Mouse (Mus musculus): ENCODE results near the gene Tbc1d5. TPM values are rescaled to one million over a fixed set of nuclear protein-coding genes. Genes with fewer than 3 reads are reported as not detected.

Gene Tbc1d5
- total RNA-seq (2021) = 10 to 100 TPM; 16.9 to 19.7 TPM
- long read RNA-seq, experiment 1, full-length matches to known transcripts = 4 of 10 reads
- long read RNA-seq, experiment 1, partial matches to known transcripts = 2 of 10 reads
- long read RNA-seq, experiment 1, other reads (novel, unspliced or antisense) = 4 of 10 reads
- long read RNA-seq, experiment 2, full-length matches to known transcripts = 6 of 9 reads
- long read RNA-seq, experiment 2, partial matches to known transcripts = 1 of 9 reads
- long read RNA-seq, experiment 2, other reads (novel, unspliced or antisense) = 2 of 9 reads

DNA sequence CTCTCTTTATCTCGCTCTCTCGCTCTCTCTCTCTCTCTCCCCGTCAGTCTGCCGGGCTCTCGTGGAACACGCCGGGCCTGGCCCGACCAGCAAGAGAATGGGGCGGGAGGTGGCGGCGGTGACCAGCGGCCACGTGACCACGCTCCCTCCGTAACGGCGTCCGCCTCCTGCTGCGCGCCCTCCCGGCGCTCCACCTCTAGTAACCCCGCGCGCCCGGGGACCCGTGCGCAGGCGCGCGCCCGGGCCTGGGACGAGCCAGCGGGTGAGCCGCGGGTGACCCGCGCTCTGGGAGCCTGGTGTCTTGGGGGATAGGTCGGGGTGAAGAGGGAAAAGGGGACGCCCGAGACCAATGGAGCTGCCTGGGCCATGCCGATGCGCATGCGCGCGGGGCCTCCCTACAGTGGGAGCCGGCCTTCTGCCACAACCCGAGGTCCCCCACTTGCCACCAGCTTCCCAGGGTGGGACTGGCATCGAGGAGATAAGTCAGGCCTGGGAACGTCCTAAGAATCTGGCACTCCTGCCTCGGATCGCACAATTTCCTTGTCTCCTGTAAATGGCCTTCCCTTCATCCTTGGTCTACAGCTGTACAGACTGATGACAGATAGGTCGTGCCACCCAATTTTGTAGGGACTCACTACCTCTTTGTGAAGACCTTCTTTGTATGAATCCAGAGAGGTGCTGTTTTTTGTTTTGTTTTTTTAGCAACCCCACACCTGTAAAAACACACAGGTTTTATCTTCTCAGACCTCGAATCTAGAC lies at the start of gene Tbc1d5:
TSS of gene Tbc1d5 (minus strand) at position 158 of the 759 bp plus-strand sequence.
- intact Hi-C loops (cut with DNase I) = loop anchor here (5.0 kb wide), 1 partner anchor 67 kb away; no protein-coding TSS in a partner anchor

DNA sequence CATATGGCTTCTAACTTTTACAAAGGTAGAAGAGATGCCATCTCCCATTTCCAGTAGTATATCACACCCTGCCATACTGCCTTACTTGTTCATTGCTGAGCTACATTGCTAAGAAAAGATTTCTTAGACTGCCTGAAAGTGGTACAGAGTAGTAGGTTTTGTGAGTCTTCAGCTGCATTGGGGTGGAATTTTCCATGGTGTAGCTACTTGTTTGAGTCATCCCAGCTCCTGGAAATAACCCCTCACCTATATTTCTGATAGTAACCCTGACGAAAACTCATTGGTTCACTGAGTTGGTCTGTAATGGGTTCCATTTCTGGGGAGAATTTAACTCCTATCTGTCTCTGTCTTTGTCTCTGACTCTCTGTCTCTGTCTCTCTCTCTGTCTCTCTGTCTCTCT lies 46.9 kb upstream of the Tbc1d5 start:
- intact Hi-C loops (cut with DNase I) = no loop called here
- DNase-seq = no peak

More for the DNA sequence above, at the start of gene Tbc1d5:
- peak; percentile 94 for DNase-seq

DNA sequence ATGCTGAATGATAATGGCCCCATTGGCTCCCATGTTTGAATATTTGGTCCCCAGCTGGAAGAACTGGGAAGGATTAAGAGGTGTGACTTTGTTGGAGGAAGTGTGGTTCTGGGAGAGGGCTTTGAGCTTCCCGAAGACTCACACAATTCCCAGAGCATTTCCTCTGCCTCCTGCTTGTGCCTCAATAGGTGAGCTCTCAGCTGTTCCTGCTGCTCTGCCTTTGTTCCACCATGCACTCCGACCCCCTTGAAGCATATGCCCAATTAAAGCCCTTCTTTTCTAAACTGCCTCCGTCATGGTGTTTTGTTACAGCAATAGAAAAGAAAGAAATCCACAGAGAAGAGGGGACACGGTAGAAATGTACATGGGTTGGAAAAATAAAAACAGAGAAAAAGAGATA lies 44.0 kb upstream of the Tbc1d5 start:
- intact Hi-C loops (cut with DNase I) = no loop called here
- no peak for DNase-seq

DNA sequence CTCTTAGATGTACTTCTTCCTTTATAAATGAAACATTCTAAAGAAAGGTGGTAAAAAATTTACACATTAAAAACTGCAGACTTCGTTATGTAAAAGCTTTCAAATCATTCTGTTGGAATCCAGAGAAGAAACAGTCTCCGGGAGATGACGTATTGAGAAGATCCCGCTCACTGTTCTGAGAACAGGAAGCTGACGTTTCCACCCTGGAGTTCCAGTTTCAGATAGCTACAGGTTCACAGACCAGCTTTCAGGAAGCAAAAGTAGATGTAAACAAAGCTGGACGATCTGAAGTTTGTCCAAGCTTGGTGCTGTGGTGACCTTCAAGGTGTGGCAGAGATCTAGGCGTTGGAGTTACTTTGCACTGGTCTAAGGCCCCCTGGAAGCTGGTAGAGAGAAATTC lies 41.9 kb upstream of the Tbc1d5 start:
- DNase-seq = no peak
- intact Hi-C loops (cut with DNase I) = no loop called here

DNA sequence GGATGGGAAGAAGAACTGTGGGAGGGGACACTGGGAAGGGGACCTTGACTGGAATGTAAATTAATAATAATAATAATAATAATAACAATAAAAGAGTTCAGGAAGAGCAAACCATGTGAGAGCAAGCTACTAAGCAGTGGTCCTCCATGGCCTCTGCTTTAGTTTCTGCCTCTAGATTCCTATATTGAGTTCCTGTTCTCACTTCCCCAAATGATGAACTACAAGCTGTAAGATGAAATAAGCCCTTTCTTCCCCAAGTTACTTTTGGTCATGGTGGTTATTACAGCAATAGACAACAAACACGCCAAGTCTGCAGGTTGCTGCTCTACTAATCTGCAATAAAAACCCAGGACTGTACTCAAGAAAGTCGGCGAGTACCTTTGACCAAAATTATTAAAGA lies 40.7 kb upstream of the Tbc1d5 start:
- intact Hi-C loops (cut with DNase I) = no loop called here
- no peak for DNase-seq

DNA sequence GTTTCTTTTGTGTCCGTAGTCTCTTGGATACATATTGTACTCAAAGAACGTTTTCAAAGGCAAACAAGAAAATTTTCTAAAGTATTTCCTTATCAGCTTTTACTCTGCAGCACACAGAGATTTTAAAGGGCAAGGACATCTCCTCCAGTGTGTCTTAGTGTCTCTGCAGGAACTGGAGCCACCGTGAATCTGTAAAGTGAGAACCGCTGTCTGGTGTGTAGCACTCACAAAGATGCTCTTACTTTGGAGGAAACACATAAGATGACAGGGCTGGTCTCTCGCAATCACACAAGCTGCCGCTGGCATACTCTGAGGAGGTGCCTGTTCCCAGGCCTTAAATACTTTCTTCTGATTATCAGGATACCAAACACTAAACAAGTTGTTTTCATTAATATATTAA lies 37.3 kb upstream of the Tbc1d5 start:
- intact Hi-C loops (cut with DNase I) = no loop called here
- DNase-seq = no peak

DNA sequence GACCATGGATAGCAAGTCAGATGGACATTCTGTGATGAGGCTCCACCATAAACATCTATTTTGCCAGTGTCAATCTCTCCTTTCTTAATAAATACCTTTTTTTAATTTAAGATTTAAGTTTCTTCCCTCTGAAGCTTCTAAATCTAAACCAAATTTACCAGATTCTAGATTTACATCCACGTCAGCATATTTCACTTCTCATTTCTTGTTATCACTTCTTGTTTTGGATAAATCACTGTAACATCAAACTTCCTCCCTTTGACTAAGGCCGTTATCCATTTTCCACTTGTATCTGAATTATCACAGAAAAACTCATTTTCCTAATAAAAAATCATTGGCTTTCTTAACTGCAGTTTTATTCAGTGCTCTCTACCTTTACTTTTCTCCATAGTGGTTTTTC lies 30.4 kb upstream of the Tbc1d5 start:
- intact Hi-C loops (cut with DNase I) = no loop called here
- DNase-seq = no peak

DNA sequence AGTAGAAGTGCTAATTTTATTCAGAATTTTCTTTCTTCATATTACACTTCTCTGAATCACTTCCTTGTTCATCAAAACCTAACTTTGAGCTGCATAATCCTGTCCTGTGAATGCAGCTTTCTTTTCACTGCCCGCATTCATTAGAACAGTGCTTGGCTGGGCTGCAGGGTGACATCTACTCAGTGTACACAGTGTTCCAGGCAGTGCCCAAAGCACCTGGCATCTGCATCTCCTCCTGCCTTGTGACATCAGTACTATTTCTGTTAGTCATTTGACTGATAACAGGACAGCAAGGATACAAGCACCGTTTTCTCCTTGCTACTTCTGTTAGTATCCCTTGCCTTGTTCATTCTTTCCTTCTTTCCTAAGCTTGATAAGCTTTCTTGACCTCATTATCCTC lies 25.5 kb upstream of the Tbc1d5 start:
- peak; percentile 24 to 49 for DNase-seq
- intact Hi-C loops (cut with DNase I) = no loop called here

DNA sequence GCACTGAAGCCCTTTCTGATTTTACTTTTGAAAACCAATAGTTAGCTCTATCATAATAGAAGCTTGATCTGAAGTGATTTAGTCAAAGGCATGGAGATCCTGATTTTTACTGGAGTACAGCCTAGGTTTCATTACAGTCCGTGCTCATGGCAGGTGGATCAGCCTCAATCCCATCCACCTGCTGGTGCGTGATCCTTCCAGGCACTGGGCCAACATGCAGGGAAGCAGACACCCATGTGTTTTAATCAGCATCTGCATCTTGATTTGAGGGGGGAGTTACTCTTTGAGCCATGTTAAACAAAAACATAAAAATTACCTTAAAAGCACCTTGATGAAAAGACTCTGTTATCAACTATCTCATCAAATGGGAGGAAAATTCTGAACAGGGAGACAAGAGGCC lies 16.4 kb upstream of the Tbc1d5 start:
- intact Hi-C loops (cut with DNase I) = no loop called here

DNA sequence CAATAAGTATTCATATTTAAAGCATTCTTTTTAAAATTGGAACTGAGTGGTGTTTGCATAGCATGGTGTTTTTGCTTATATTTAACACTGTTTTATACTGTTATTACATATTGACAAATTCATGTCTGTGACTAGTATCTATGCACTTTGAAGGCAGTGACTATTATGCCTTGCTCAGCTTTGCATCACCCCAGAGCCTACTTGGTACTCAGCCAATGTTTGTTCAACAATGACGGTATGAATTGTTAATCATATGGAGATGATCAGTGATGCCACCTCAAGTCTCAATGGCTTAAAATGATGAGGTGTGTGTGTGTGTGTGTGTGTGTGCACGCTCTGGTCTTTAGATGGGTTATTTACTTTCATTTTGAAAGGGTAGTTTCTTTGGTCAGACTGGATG lies 15.6 kb upstream of the Tbc1d5 start:
- DNase-seq = no peak
- intact Hi-C loops (cut with DNase I) = no loop called here

More for the DNA sequence above, 16.4 kb upstream of the Tbc1d5 start:
- DNase-seq = no peak

DNA sequence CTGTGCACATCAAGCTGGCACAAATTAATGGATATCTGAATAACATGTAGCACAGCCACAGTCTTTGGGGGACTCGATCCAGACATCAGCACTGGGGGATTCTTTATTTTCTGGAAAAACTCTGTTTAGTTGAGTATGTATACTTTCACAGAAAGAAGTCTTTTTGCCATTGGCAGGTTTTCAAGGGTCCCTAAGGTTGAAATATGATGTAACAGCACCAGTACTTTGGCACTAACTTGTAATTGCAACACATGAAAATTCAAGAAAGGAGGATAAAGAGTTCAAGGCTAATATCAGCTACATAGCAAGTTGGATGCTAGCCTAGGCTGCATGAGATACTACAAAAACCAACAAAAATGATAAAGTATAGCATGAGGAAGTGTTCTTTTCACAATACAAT lies 12.2 kb upstream of the Tbc1d5 start:
- intact Hi-C loops (cut with DNase I) = no loop called here
- no peak for DNase-seq

DNA sequence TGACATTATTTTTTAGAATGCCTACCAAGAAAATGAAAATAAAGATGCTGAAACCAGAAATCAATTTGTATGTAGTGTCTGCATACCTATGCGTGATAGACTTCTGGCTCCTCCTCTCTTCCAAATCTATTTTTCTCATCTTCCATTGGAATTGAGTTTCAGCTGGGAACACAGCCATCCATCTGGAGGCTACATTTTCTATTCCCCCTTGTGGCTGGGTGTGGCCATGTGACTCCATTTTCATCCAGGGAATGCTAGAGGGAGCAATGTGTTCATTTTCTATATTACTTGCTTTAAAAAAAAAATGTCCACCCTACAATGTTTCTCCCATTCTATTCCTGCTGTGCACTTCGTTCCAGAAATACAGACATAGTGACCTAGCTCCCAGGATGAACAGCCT lies 3.6 kb upstream of the Tbc1d5 start:
- intact Hi-C loops (cut with DNase I) = no loop called here
- no peak for DNase-seq

DNA sequence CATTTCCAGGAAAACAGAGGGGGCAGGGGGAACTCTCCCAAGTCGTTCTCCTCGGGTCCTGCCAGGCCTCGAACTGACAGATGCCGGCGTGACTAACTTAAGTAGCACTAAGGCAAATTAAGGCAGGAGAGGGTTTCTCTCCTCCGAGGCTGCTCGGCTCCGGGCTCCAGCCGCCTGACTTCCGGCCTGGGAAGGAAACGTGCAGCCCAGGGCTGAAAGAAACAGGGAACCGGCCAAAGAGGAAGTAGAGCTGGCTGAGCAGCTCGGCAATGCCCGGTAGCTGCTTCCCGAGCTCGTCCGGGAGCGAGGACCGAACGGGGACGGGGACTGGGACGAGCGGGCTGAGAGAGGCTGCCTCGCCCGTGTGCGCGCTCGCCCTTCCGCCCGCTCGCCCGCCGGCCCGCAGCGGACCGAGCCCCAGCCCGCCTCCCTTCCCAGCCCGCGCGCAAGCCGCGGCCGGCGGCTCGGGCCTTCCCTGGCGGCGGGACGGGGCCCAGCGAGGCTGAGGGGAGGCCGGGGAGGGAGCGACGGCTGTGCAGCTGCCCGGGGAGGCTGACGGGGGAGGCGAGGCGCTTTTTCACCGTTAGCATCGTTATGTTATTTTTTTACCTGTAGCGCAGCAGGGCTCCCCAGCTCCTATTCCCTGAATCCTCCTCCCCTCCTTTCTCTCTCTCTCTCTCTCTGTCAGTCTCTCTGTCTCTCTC lies 509 bp downstream of the Tbc1d5 start:
- peak; percentile 74 to 80 for DNase-seq
- intact Hi-C loops (cut with DNase I) = loop anchor here (5.0 kb wide), 1 partner anchor 66 kb away; no protein-coding TSS in a partner anchor

DNA sequence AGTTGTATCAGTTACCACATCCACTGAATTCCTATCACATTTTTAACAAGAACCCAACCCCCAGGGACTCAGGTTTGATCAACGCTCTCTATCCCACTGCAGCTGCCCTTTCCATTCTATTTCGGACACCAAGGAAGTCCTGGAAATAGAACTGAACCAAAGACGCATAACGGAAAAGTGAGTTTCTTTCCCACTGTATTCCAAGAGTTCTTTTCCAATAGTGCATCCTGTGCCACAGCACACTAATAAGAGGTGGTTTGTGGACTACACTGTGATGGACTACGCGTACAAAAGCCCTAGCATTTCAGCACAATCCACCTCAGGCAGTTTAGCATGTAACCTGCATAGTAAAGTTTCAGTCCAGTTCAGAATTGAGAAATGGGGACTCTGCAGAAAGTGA lies 1.2 kb downstream of the Tbc1d5 start:
- intact Hi-C loops (cut with DNase I) = loop anchor here (5.0 kb wide), 1 partner anchor 66 kb away; no protein-coding TSS in a partner anchor

DNA sequence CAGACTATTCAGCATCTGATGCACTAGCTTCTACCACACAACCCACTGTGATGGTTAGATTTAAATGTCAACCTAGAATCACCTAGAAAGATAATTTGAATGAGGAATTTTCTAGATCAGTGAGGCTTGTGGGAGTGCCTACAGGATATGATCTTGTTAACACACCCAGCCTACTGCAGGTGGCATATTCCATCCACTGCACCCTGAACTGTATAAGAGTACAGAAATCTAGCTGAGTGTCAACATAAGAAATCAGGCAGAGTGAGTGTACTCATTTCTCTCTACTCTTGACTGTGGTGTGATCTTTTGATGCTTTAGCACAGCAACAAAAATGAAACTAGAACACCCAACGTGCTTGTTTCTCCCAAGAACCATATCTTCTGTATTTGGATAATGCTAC lies 6.8 kb downstream of the Tbc1d5 start:
- DNase-seq = no peak
- intact Hi-C loops (cut with DNase I) = no loop called here

More for the DNA sequence above, 1.2 kb downstream of the Tbc1d5 start:
- DNase-seq = peak in 1 of 2 experiments; percentile 7

DNA sequence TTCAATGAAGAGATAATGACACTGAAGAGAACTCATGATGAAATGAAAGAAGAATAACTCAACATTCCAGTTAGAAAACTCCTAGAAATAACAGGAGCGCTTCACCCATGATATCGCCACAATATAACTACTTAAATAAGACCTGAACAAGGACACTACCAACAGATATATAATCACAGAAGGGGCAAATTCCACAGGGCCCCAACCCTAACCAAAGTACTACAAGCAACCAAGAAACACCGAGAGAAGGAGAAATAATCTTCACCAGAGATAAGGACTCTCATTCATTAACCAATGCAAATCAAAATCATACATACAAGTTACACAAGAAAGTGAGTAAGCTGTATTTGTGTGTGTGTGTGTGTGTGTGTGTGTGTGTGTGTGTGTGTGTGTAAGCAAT lies 7.6 kb downstream of the Tbc1d5 start:
- DNase-seq = no peak
- intact Hi-C loops (cut with DNase I) = no loop called here

DNA sequence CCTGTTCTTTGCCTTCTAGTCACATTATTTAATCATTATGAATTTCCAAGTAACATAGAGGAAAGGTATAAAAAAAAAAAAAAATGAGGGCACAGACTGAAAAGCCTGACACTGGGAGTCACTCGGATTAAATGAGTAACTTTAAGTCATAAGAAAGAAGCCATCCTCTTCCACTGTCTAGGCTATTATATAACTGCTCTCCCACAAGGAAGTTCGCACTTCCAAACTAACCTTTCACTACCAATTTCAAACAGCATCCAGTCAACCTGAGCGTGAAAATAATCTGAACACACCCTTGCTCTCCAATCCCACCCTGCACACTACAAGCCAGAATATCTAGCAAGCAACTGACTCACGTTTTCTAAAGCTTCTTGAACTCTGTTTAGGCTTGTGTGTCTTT lies 9.2 kb downstream of the Tbc1d5 start:
- DNase-seq = no peak
- intact Hi-C loops (cut with DNase I) = no loop called here

DNA sequence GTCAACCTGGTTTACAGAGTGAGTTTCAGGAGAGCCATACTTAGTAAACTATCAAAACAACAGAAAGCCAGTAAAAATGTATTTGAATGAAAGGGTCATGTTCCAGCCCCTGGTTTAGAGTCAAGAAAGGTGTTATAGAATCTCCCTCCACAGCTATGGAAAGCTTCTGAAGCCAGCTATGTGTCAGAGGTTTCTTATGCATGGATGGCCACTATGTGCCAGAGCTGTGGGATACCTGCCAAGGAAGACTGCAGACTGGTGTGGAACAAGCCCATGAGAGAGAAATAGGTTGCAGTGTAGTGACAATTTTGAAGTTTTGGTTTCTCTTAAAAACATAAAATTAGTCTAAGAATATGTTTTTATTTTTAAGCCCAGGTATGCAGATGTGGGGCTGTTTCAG lies 16.8 kb downstream of the Tbc1d5 start:
- intact Hi-C loops (cut with DNase I) = no loop called here

DNA sequence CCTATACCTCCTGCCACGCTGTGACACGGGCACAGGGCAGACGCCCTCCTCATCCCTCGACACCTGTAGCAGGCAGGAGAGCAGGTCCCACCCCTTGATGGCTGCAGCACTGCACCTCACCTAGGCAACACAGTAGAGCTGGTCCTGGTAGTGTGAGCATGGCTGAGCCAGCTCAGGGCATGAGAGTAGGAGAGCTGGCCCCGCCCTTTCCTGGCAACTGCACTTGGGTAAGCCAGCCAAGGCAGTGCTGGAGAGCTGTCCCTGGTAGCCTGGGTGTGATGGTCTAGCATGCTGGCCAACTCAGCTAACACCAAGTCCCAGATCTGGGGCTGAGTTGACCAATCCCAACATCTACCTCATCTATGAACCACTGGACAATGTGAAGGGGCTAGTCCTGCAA lies 19.9 kb downstream of the Tbc1d5 start:
- intact Hi-C loops (cut with DNase I) = no loop called here
- peak; percentile 46 to 59 for DNase-seq

More for the DNA sequence above, 16.8 kb downstream of the Tbc1d5 start:
- DNase-seq = no peak

DNA sequence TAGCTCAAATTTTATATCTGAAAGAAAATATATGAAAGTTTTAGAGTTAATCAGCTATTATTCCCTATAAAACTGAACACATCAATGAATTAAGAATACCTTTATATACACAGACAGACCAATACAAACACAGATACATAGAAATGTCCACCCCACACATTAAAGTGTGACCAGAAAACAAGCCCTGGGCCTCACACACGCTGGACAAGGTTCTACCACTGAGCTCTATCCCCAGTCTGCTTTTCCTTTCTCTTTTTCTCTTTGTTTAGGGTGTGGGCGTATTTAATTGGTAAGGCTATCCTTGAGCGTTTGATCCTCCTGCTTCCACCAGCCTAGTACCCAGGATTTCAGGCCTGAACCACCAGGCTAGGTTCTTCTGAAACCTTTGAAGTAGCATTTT lies 28.2 kb downstream of the Tbc1d5 start:
- intact Hi-C loops (cut with DNase I) = no loop called here
- no peak for DNase-seq

DNA sequence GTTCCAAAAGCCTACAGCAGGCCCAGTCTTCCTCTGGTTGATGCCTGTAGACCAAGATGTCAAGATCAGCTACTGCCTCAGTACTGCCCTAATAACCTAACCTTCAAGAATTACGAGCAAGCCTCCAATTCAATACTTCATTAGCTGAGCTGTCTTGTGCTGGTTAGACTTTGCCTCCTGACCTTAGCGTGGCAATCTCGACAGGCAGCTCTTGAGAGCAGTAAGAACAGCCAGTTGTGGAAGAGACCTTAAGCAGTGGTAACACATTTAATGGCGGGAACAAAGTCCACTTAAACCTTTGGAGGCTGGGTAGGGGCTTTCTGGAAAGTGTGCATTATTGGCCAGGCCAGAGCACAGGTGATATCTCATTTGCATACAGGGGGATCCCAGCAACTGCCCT lies 34.2 kb downstream of the Tbc1d5 start:
- no peak for DNase-seq
- intact Hi-C loops (cut with DNase I) = no loop called here

Data from heart, postnatal 14 days (tissue).